Mouse (Mus musculus) T-helper 1 cell (primary cell): ENCODE measurements around the gene Cyp2j9.
"Not testable (repeated sequence)": the region's sequence is repeated elsewhere in the genome, so short reads cannot be mapped to it uniquely, and the experiment has no call there.

Experiments
- in situ Hi-C: fragments of 300-600 bp; cut with MboI, MseI; formaldehyde crosslinking; loops from one replicate; pipeline ENCODE4 v1.15.1; 2025; ENCODE audit warnings: high pct_unique_total_duplicates

Gene Cyp2j9

GRCm38 (mm10) chr4:96590911-96591790 lies at the start of gene Cyp2j9:
Gene Cyp2j9 (minus strand): TSS chr4:96591578.
- in situ Hi-C loops, result no loop called here

GRCm38 (mm10) chr4:96635455-96635854 lies 44.1 kb upstream of the Cyp2j9 start:
- in situ Hi-C loops, result no loop called here

GRCm38 (mm10) chr4:96622474-96622873 lies 31.1 kb upstream of the Cyp2j9 start:
- in situ Hi-C loops, result no loop called here

- in situ Hi-C loops, result no loop called here
Observed at GRCm38 (mm10) chr4:96591791-96592150, 393 bp upstream of the Cyp2j9 start.

GRCm38 (mm10) chr4:96581425-96582088 lies 9.8 kb downstream of the Cyp2j9 start:
- in situ Hi-C loops, result no loop called here

GRCm38 (mm10) chr4:96580351-96580750 lies 11.0 kb downstream of the Cyp2j9 start:
- in situ Hi-C loops, result not testable (repeated sequence)

GRCm38 (mm10) chr4:96569442-96569841 lies 21.9 kb downstream of the Cyp2j9 start:
- in situ Hi-C loops, result no loop called here

- in situ Hi-C loops, result no loop called here
Observed at GRCm38 (mm10) chr4:96567988-96568387, 23.4 kb downstream of the Cyp2j9 start.

GRCm38 (mm10) chr4:96565808-96566207 lies 25.6 kb downstream of the Cyp2j9 start:
- in situ Hi-C loops, result no loop called here

- in situ Hi-C loops, result no loop called here
Observed at GRCm38 (mm10) chr4:96560464-96560863, 30.9 kb downstream of the Cyp2j9 start.

GRCm38 (mm10) chr4:96559781-96560180 lies 31.6 kb downstream of the Cyp2j9 start:
- in situ Hi-C loops, result no loop called here

- in situ Hi-C loops, result no loop called here
Observed at GRCm38 (mm10) chr4:96553133-96553819, 38.1 kb downstream of the Cyp2j9 start, which contains the start of gene Cyp2j6. Gene Cyp2j6 (minus strand): TSS chr4:96553661.

GRCm38 (mm10) chr4:96551619-96552018 lies 39.8 kb downstream of the Cyp2j9 start:
- in situ Hi-C loops, result no loop called here

GRCm38 (mm10) chr4:96545976-96546375 lies 45.4 kb downstream of the Cyp2j9 start:
- in situ Hi-C loops, result no loop called here

- in situ Hi-C loops, result no loop called here
Observed at GRCm38 (mm10) chr4:96525772-96526171, 65.6 kb downstream of the Cyp2j9 start.

GRCm38 (mm10) chr4:96522256-96522655 lies 69.1 kb downstream of the Cyp2j9 start:
- in situ Hi-C loops, result no loop called here
